Mouse (Mus musculus) megakaryocyte progenitor cell, adult 5-6 weeks (primary cell): ENCODE measurements at regions not wholly inside any gene's neighbourhood (a gene's known extent, or its start where the extent isn't known, plus 50 kb on each side); places are given as distances from the start of the nearest gene placed in this dataset.

Experiments used
- ATAC-seq: replicated peaks from 2 replicates; pipeline ENCODE4 v1.8.0; 2016; ENCODE audit warnings: mild to moderate bottlenecking, moderate TSS enrichment, inconsistent platforms; ENCODE audit not compliant: poor library complexity

- no peak for ATAC-seq
Measured at GRCm38 (mm10) chr10:110534387-110534786, 78.4 kb upstream of the Nav3 start.

- ATAC-seq = no peak
Measured at GRCm38 (mm10) chr10:110542712-110543111, 86.7 kb upstream of the Nav3 start.

GRCm38 (mm10) chr10:110548391-110548790 is 92.4 kb upstream of the Nav3 start:
- no peak for ATAC-seq

GRCm38 (mm10) chr10:110553954-110554353 is 98.0 kb upstream of the Nav3 start:
- ATAC-seq = no peak

- no peak for ATAC-seq
Measured at GRCm38 (mm10) chr10:110556326-110556883, 100.4 kb upstream of the Nav3 start.

GRCm38 (mm10) chr10:110563057-110563456 is 107.1 kb upstream of the Nav3 start:
- no peak for ATAC-seq

- no peak for ATAC-seq
Measured at GRCm38 (mm10) chr10:110563571-110563970, 107.6 kb upstream of the Nav3 start.

- ATAC-seq = no peak
Measured at GRCm38 (mm10) chr10:110566260-110567050, 110.5 kb upstream of the Nav3 start.

- ATAC-seq = no peak
Measured at GRCm38 (mm10) chr10:110570465-110570864, 114.5 kb upstream of the Nav3 start.

- ATAC-seq = no peak
Measured at GRCm38 (mm10) chr10:110571179-110571578, 115.2 kb upstream of the Nav3 start.

- ATAC-seq = no peak
Measured at GRCm38 (mm10) chr10:110573530-110573929, 117.5 kb upstream of the Nav3 start.

- no peak for ATAC-seq
Measured at GRCm38 (mm10) chr10:110586029-110586428, 130.0 kb upstream of the Nav3 start.

- no peak for ATAC-seq
Measured at GRCm38 (mm10) chr10:110586507-110586906, 130.5 kb upstream of the Nav3 start.

- ATAC-seq = no peak
Measured at GRCm38 (mm10) chr10:110587529-110587928, 131.5 kb upstream of the Nav3 start.

- no peak for ATAC-seq
Measured at GRCm38 (mm10) chr10:110600352-110600853, 144.4 kb upstream of the Nav3 start.

- ATAC-seq = no peak
Measured at GRCm38 (mm10) chr10:110610336-110610735, 134.9 kb upstream of the E2f7 start.

GRCm38 (mm10) chr10:110617004-110617403 is 128.2 kb upstream of the E2f7 start:
- ATAC-seq = no peak

GRCm38 (mm10) chr10:110619193-110619592 is 126.0 kb upstream of the E2f7 start:
- ATAC-seq = no peak

- ATAC-seq = no peak
Measured at GRCm38 (mm10) chr10:110625644-110626043, 119.6 kb upstream of the E2f7 start.

- no peak for ATAC-seq
Measured at GRCm38 (mm10) chr10:110640406-110640805, 104.8 kb upstream of the E2f7 start.

GRCm38 (mm10) chr10:110642065-110642690 is 103.1 kb upstream of the E2f7 start:
- ATAC-seq = no peak

GRCm38 (mm10) chr10:110647603-110648002 is 97.6 kb upstream of the E2f7 start:
- ATAC-seq = no peak
